Mouse (Mus musculus) ES-E14 (cell line): ENCODE data around the gene Ptprt. TPM values are rescaled to one million over a fixed set of nuclear protein-coding genes. Genes with fewer than 3 reads are reported as not detected.

Experiments used
- DNase-seq: peaks from one replicate; pipeline ENCODE4 v3.0.0-alpha.2; 2013; ENCODE audit warnings: low read depth, low spot score
- H3K27ac ChIP-seq: 2 replicates; pipeline ENCODE4 v1.5.1; 2012; ENCODE audit warnings: low read depth, mild to moderate bottlenecking, low read length, moderate library complexity, mixed read lengths; ENCODE audit not compliant: poor library complexity, insufficient read depth, severe bottlenecking
- H3K36me3 ChIP-seq: 2 replicates; pipeline ENCODE4 v1.6.1; 2012; ENCODE audit warnings: mild to moderate bottlenecking, low read length, moderate library complexity, mixed read lengths; ENCODE audit not compliant: control insufficient read depth, poor library complexity, insufficient read depth, severe bottlenecking
- H3K4me1 ChIP-seq, 2 experiments: fragments of 150-350 bp in 1 of 2; sonication (generic) in 1 of 2; 2 replicates each; pipeline ENCODE4 v1.6.1; 2012; ENCODE audit warnings: low read length in 2 of 2, mild to moderate bottlenecking in 1 of 2, mixed read lengths in 1 of 2; ENCODE audit not compliant: control insufficient read depth in 2 of 2, insufficient read depth in 2 of 2, poor library complexity in 1 of 2
- H3K4me3 ChIP-seq, 2 experiments: fragments of 150-350 bp in 1 of 2; sonication (generic) in 1 of 2; 2 replicates each; pipeline ENCODE4 v1.5.1; 2012; ENCODE audit warnings: low read length in 2 of 2, low read depth in 1 of 2, mild to moderate bottlenecking in 1 of 2, mixed read lengths in 1 of 2; ENCODE audit not compliant: insufficient read depth in 1 of 2, poor library complexity in 1 of 2, severe bottlenecking in 1 of 2
- H3K9ac ChIP-seq: 2 replicates; pipeline ENCODE4 v1.6.1; 2012; ENCODE audit warnings: low read depth, mild to moderate bottlenecking, low read length, mixed read lengths; ENCODE audit not compliant: poor library complexity, insufficient read depth, severe bottlenecking
- H3K9me3 ChIP-seq: fragments of 150-350 bp; sonication (generic); 2 replicates; pipeline ENCODE4 v1.6.1; 2012; ENCODE audit warnings: low read depth, mild to moderate bottlenecking, low read length; ENCODE audit not compliant: control insufficient read depth, insufficient read depth
- CHD2 ChIP-seq: IDR thresholded peaks from 2 replicates; pipeline ENCODE4 v1.6.1; 2014; ENCODE audit warnings: mild to moderate bottlenecking, low read depth, low read length, inconsistent platforms
- HCFC1 ChIP-seq: IDR thresholded peaks from 2 replicates; pipeline ENCODE4 v1.6.1; 2012; ENCODE audit warnings: low read length, inconsistent platforms, borderline replicate concordance; ENCODE audit not compliant: insufficient read depth
- MAFK ChIP-seq: IDR thresholded peaks from 2 replicates; pipeline ENCODE4 v1.6.1; 2014; ENCODE audit warnings: mild to moderate bottlenecking, low read depth, low read length, inconsistent platforms; ENCODE audit not compliant: insufficient read depth
- ZC3H11A ChIP-seq: IDR thresholded peaks from 2 replicates; pipeline ENCODE4 v1.6.1; 2012; ENCODE audit warnings: low read depth, mild to moderate bottlenecking, inconsistent platforms, low read length, borderline replicate concordance
- ZNF384 ChIP-seq: IDR thresholded peaks from 2 replicates; pipeline ENCODE4 v1.6.1; 2012; ENCODE audit warnings: low read depth, low read length, inconsistent platforms
- in situ Hi-C, 2 experiments: fragments of 600-800 bp; cut with MboI; formaldehyde crosslinking; loops; one replicate each; pipeline ENCODE4 v1.15.1; 2025; ENCODE audit warnings: low sequenced_read_pairs in 2 of 2, inconsistent platforms in 1 of 2; ENCODE audit not compliant: unreplicated experiment in 2 of 2
- total RNA-seq: library from RNA; depleted of rRNA; stranded (reverse); fragments of 300-350 nt; gene quantifications from 2 replicates; pipeline ENCODE4 v1.2.3, GENCODE M21; 2012

Gene Ptprt
- total RNA-seq, 1 experiment = 0.40 TPM

DNA sequence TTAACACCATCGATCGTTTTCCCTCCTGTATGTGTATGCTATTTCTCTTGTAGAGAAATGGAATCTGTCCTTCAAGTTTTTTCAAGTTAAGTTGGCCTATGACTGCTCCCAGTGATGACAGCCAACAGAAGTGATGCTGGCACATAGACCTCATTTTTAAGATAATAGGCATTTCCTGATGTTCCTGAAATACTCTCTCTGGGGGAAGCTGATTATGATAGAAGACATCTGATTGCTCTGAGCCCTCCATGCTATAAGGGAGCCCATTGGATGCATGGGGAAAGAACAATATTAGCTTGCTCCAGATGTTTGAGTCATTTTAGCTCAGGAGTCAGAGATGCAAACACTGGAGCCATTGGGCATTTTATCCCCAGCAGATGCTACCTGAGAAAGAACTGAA, 1026.9 kb downstream of the Ptprt start:
- no peak for DNase-seq
- no peak overlapping the region for H3K9ac ChIP-seq
- H3K36me3 ChIP-seq = no peaks in the 10 kb centered on the region
- no peak overlapping the region for H3K4me3 ChIP-seq
- in situ Hi-C loops = no loop called here
- H3K9me3 ChIP-seq = no peaks in the 10 kb centered on the region
- H3K4me1 ChIP-seq = peaks cover 0 to 4% of the 10 kb centered on the region in 2 experiments; a peak in 1 of 4 replicates
- H3K27ac ChIP-seq = no peak overlapping the region
- TF ChIP-seq HCFC1 (no peak), ZNF384 (no peak), ZC3H11A (no peak), MAFK (no peak), CHD2 (no peak)

DNA sequence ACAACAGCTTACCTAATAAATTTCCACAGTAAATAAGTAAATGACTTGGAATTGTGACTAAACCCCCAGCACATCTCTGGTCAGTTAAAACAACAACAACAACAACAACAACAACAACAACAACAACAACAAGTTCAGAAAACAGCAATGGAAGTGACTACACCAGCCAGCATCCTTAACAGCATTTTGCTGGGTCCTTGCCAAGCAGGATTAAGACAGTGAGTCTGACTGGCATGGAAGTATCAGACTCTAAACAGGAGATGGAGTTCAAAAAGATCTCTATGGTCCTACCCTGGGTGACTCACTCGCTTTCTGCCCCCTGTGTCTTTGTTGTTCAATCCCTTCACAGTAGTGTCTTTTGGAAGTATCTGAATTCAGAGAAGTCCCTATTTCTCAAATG, 1035.1 kb downstream of the Ptprt start:
- Histone ChIP-seq H3K9ac (no peak overlapping the region), H3K9me3 (no peaks in the 10 kb centered on the region), H3K4me1 (peaks cover 0 to 4% of the 10 kb centered on the region in 2 experiments; a peak in 1 of 4 replicates), H3K36me3 (no peaks in the 10 kb centered on the region), H3K27ac (no peak overlapping the region), H3K4me3 (no peak overlapping the region)
- no peak for TF ChIP-seq HCFC1
- TF ChIP-seq ZNF384 = no peak
- no peak for TF ChIP-seq ZC3H11A
- TF ChIP-seq CHD2 = no peak
- TF ChIP-seq MAFK = no peak
- in situ Hi-C loops = no loop called here
- DNase-seq = no peak

- no peak overlapping the region for H3K9ac ChIP-seq
- H3K36me3 ChIP-seq = no peaks in the 10 kb centered on the region
- no peaks in the 10 kb centered on the region for H3K9me3 ChIP-seq
- DNase-seq = no peak
- no peaks in the 10 kb centered on the region for H3K4me1 ChIP-seq
- TF ChIP-seq ZC3H11A (no peak), CHD2 (no peak), ZNF384 (no peak), HCFC1 (no peak), MAFK (no peak)
- in situ Hi-C loops = no loop called here
- H3K4me3 ChIP-seq = no peak overlapping the region
- H3K27ac ChIP-seq = no peak overlapping the region
Measured at GRCm38 (mm10) chr2:161608401-161608800, 1052.5 kb downstream of the Ptprt start.

DNA sequence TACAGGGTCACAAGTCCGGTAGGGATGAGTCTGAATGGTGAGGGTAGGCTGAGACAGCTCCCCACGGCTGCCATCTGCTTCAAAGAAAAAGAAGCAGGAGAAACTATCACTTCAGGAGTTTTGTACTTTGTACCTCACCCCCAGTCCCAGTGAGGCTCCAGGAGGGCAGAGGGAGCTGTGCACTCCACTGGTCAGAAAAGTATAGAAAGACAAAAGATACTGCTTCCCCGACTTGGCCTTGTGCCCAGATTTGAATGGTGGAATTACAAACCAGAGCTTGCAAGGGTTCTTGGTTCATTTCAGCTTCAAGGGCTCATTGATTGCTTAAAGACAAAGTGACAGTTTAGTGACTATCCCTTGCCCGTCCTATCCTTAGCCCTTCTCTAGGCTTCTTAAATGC, 1053.6 kb downstream of the Ptprt start:
- TF ChIP-seq CHD2 = no peak
- no peak for TF ChIP-seq ZC3H11A
- no peak for TF ChIP-seq HCFC1
- TF ChIP-seq ZNF384 = no peak
- no peak for TF ChIP-seq MAFK
- Histone ChIP-seq H3K9ac (no peak overlapping the region), H3K27ac (no peak overlapping the region), H3K36me3 (no peaks in the 10 kb centered on the region), H3K4me1 (no peaks in the 10 kb centered on the region), H3K9me3 (no peaks in the 10 kb centered on the region), H3K4me3 (no peak overlapping the region)
- DNase-seq = no peak
- in situ Hi-C loops = no loop called here
